Mouse (Mus musculus) cortical plate, adult 2 months (tissue): ENCODE measurements around the gene Cnot11. TPM values are rescaled to one million over a fixed set of nuclear protein-coding genes. Genes with fewer than 3 reads are reported as not detected.

Experiments
- H3K27ac ChIP-seq: fragments of 200-500 bp; 2 replicates; pipeline ENCODE4 v1.5.1; 2012; ENCODE audit warnings: low read length, control low read depth, inconsistent platforms; ENCODE audit not compliant: insufficient read depth
- H3K4me1 ChIP-seq: fragments of 200-500 bp; 2 replicates; pipeline ENCODE4 v1.6.1; 2011; ENCODE audit warnings: low read length; ENCODE audit not compliant: control insufficient read depth, insufficient read depth
- H3K4me3 ChIP-seq: fragments of 200-500 bp; 2 replicates; pipeline ENCODE4 v1.5.1; 2011; ENCODE audit warnings: mild to moderate bottlenecking, low read length, control low read depth; ENCODE audit not compliant: insufficient read depth
- CTCF ChIP-seq: fragments of 200-500 bp; IDR thresholded peaks from 2 replicates; pipeline ENCODE4 v1.5.1; 2011; ENCODE audit warnings: mild to moderate bottlenecking, control low read depth, low read length; ENCODE audit not compliant: insufficient read depth; ENCODE audit errors: extremely low read depth
- POLR2A ChIP-seq: fragments of 200-500 bp; IDR thresholded peaks from 2 replicates; pipeline ENCODE4 v1.6.1; 2011; ENCODE audit warnings: mild to moderate bottlenecking, low read length, control low read depth; ENCODE audit not compliant: insufficient read depth; ENCODE audit errors: extremely low read depth
- polyA plus RNA-seq: library from polyadenylated mRNA; depleted of rRNA; stranded (reverse); fragments of >200 nt; gene quantifications from 2 replicates; pipeline ENCODE4 v1.2.3, GENCODE M21; 2012

The Cnot11 gene
- polyA plus RNA-seq, 1 experiment = 18.8 TPM

DNA sequence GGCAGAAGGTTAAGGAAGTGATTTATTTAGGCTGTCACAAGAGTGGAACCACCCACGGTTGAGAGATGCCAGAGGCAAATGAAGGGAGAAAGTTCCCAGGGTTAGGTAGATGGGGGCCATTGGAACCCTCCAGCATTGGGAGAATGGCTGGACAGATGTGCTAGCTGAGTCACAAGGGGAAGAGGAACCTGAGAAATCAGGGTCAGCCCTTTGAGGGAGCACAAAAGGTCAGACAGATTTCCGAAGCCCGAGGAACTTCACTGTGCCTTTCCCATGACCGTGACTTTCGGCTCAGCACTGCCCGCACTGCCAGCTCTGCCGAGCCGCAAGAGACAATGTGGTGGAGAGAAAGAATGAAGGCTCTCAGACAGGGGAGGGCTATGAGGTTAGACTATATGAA is 23.0 kb upstream of the Cnot11 start:
- H3K27ac ChIP-seq = no peak overlapping the region
- H3K4me1 ChIP-seq = no peaks in the 10 kb centered on the region
- no peak overlapping the region for H3K4me3 ChIP-seq
- TF ChIP-seq CTCF (no peak), POLR2A (no peak)

DNA sequence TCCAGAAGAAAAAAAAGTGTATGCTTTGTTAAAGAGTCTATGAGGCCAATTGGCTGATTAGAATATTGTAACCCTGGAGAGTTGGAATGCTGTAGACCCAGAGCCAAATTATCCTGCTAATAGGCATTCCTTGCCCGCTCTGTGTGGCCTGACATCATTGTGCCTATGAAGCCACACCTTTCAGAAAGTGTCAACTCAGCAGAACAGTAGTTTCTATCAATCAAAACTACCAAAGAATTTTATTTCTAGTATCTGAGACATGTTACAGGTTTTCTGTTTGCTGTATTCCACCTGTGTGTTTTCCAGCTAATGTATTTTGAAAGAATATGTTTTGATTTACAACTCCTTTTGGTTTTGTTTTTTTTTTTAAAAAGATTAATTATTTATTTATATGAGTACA is 22.6 kb upstream of the Cnot11 start:
- H3K4me1 ChIP-seq = no peaks in the 10 kb centered on the region
- H3K4me3 ChIP-seq = no peak overlapping the region
- H3K27ac ChIP-seq = no peak overlapping the region
- TF ChIP-seq POLR2A (no peak), CTCF (no peak)

DNA sequence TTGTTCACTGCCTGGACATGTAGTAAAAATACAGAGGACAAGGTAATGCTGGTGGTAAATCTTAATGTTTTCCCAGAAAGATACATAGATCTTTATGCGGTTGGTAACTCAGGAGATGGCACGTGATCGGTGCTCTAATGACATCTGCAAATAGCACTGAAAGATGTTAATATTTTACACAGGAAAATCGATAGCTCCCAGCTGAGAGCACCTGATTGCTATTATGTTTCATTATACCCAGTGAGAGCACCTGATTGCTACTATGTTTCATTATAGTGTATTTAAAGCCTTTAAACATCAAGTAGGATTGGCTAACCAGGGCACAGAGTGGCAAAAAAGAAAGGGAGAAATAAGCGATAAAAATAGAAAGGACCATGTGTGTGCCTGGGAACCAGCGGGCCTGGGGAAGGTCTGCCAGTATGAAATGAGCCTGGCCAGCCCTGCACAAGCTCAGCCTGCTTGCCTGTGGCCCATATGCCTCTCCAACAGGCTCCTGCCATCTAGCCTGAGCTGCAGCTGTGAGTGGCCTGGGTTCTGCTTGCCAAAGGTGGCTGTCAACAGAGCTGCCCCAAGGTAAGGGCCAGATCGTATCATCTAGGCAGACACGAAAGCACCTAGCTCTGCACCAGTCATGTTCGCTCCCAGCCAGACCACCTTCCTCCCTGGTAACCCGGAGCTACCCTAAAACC is 19.3 kb upstream of the Cnot11 start:
- no peak overlapping the region for H3K4me3 ChIP-seq
- no peaks in the 10 kb centered on the region for H3K4me1 ChIP-seq
- H3K27ac ChIP-seq = no peak overlapping the region
- TF ChIP-seq POLR2A = no peak

DNA sequence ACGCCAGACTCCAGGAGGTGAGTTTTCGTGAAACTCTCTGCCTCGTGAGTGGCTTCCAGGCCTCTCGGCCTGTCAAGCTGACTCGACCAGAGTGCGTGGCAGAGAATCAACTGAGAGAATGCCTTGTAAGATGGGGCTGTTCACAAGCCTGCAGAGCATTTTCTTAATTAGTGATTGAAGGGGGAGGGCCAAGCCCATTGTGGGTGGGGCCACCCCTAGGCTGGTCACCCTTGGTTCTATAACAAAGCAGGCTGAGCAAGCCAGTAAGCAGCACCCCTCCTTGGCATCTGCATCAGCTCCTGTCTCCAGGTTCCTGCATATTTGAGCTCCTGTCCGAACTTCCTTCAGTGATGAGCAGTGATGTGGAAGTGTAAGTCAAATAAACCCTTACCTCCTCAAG is 13.5 kb upstream of the Cnot11 start:
- Histone ChIP-seq H3K4me3 (no peak overlapping the region), H3K27ac (no peak overlapping the region), H3K4me1 (no peaks in the 10 kb centered on the region)
- no peak for TF ChIP-seq CTCF
- TF ChIP-seq POLR2A = no peak

DNA sequence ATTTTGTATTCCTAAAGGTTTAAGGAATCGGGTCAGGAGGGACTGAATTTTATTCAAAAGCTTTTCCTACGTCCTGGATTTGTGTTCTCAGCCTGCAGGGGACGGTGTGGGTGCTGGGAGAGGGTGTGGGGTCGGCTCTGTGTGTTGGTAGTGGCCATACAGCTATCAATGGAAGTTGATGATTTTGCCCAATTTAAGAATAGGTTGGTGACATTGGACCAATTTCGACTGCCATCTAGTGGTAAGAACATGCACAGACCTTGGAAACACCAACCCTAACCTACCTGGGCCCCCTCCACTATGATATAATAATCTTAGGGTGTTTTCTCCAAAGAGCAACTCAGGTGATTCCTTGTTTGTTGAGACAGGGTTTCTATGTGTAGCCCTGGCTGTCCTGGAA is 12.3 kb upstream of the Cnot11 start:
- H3K4me3 ChIP-seq = no peak overlapping the region
- TF ChIP-seq CTCF (peak; percentile 66), POLR2A (no peak)
- no peak overlapping the region for H3K27ac ChIP-seq
- no peaks in the 10 kb centered on the region for H3K4me1 ChIP-seq

DNA sequence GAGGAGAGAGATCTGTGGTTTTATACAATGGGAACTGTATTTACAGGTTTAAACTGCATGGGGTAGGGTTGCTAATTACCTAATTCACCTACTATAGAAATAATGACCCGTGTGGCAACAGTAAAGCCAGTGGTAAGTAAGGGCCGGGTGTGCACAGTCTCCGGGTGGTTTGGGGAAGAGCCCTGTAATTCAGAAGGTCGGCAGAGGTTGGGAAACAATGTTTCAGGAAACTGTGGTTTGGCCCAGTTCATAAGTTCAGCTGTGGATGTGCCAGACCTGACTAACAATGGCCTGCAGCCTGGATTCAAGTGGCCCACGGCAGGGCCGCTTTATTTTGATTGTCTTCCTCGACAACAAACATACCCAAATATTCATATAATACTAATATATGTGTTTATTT is 9.0 kb upstream of the Cnot11 start:
- no peaks in the 10 kb centered on the region for H3K4me1 ChIP-seq
- no peak for TF ChIP-seq POLR2A
- no peak for TF ChIP-seq CTCF
- H3K27ac ChIP-seq = no peak overlapping the region
- no peak overlapping the region for H3K4me3 ChIP-seq

DNA sequence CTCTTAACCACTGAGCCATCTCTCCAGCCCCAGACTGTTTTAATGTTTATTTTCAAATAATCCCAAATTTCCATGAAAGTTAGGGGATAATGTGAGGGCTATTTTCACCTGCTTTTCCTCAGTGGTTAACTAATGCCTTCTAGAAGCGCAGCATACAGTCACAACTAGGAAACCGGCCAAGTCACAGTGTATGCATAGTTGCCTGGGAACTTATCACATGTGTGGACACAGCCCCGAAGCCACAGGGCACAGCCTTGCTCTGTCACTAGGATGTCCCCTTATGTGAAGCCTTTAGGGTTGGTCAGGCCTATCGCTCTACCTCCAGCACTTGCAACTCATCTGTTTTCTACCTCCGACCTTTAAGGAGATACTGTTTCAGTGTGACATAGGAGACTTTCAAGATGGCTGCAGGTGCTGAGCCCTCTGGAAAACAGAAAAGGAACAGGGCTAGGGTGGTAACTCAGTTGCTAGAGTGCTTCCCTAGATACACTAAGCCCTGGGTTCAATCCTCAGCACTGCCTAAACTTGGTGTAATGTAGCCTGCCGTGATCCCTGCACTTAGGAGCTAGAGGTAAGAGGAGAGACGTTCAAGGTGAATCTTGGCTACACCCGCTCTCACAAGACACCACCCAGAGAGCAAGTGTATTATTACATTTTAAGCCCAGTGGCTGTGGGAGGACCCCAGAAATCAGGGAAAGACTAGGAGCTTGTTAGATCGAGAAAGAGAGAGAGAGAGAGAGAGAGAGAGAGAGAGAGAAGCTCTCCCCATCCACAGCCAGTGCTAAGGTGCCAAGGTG is 8.2 kb upstream of the Cnot11 start:
- H3K27ac ChIP-seq = no peak overlapping the region
- no peaks in the 10 kb centered on the region for H3K4me1 ChIP-seq
- TF ChIP-seq CTCF = no peak
- no peak for TF ChIP-seq POLR2A
- no peak overlapping the region for H3K4me3 ChIP-seq

DNA sequence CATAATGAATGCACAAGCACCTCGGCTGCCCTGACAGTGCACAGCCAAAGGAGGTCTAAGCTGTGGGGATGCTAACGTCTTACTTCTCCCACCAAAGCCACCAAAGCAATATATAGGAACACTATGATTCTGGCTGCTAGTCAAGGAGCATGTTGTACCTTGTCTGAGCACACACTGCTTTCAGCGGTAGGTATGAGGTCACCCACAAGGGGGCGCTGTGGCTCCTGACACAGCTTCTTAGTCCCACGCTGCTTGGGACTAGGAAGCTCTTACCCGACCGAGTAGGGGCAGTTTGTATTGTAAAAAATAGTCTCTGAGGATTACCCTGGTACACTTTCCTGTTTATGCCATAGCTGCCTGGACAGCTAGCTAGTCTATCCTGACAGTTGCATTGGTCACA is 7.4 kb upstream of the Cnot11 start:
- Histone ChIP-seq H3K4me3 (no peak overlapping the region), H3K4me1 (no peaks in the 10 kb centered on the region), H3K27ac (no peak overlapping the region)
- TF ChIP-seq CTCF (peak; percentile 78), POLR2A (no peak)

DNA sequence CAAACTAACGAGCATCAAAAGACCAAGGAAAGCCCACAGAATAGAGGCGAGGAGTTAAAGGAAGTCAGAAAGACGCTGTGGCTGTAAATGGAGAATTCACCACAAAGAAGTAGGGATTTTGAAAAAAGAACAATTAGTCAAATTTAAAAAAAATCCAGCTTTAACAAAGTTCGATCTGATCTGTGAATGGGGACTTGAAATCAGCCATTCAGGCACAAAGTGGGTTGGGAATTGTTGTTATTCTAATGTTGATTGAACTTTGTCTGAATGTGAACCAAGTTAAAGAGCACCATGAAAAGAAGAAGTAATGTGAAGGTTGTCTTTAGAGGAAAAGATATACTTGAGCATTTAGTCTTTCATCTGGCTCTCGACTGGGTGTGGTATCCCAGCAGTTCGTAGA is 6.5 kb upstream of the Cnot11 start:
- H3K4me1 ChIP-seq = no peaks in the 10 kb centered on the region
- TF ChIP-seq POLR2A = no peak
- TF ChIP-seq CTCF = no peak
- H3K27ac ChIP-seq = no peak overlapping the region
- H3K4me3 ChIP-seq = no peak overlapping the region
